Mouse (Mus musculus): ENCODE measurements at regions not wholly inside any gene's neighbourhood (a gene's known extent, or its start where the extent isn't known, plus 50 kb on each side); places are given as distances from the start of the nearest gene placed in this dataset.

DNA sequence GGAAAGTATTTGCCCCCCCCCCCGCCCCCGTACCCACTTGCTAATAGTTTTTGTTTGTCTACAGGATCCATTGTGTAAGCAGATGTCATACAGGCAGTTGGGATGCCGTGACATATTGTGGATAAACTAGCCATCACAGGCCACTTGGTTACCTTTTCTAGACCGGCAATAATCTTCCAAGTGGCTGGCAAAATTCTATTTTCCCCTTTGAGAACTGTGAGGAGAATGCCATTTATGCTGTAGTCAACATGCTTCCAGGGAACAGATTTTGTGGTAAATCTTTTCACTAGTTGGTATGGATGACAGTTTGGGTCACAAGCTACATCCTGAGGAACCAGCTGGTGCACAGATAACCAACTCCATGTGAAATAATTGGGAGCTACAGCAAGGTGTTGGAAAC is 456.5 kb upstream of the Plxna2 start:
- no peak for DNase-seq

DNA sequence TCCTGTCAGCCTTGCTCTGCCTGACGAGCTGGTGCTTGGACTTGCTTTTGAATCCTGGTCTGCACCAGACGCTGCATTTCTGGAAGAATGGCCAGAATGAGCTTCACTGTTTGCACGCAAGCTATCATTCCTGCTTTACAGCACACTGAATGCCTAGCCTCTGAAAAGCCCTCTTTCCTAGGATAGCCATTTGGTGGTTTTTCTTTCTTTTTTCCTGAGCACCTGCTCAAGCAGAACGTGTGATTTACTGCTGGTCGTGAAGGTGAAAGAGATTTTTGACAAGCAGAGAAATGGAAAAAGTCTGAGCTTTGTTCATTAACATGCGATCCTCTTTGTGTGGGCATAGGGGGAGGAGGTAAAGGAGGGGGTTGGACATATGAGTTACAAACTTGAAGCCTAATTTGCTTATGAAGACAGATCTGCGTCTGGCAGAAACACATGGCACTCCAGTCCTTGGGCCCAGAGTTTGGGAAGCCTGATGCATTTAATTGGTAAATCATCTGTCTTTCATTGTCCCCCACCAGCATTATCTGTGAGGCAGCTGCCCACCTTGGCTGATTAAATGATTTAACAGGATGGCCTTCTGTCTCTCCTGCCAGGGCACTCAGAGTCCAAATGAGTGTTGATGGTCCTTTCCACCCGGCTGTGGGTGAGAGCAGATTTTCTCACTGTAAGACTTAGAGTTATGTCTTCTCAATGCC is 457.1 kb upstream of the Plxna2 start:
- DNase-seq, result no peak

- DNase-seq, result no peak
These were observed 460.8 kb upstream of the Plxna2 start for GRCm38 (mm10) chr1:194157268-194157667.

DNA sequence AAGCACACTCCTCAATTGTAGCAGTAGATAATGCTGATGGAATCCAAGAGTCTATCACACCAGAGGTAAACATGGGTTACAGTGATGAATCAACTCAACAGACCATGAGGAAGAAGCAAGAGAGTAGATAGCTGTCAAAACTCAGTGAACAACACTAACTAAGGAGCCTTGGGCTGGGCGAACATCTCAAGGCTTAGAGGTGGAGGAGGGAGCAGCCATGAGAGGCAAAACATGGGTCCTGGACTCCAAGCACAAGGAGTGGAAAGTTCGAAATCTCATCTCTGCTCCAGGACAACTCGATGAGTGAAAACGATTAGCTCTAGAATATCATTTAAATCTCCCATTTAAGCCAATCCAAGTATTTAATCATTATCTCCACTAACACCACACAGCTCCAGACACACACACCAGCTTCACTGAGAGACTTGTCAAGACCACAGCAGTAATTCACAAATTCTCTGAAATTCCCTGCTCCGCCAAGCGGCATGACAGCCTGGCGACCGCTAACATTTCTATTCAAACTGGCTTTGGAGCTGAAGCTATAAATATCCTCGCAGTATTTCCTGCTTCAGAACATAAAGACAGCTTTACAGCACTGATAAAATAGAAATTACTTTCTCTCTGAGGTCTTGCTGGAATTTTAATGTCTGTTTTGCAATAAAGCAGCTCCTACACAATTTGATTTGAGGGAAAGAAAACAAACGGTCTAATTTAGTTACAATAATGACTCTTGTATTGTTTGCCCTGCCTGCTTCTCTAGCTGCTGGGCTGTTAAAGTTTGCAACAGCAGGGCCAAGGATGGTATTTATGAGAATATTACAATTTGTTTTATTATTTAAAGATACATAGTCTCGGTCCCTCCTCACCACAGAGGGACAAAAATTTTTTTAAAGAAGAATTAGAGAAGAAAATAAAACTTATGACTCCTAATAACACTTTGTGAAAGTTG is 469.3 kb upstream of the Plxna2 start:
- DNase-seq, result no peak

DNA sequence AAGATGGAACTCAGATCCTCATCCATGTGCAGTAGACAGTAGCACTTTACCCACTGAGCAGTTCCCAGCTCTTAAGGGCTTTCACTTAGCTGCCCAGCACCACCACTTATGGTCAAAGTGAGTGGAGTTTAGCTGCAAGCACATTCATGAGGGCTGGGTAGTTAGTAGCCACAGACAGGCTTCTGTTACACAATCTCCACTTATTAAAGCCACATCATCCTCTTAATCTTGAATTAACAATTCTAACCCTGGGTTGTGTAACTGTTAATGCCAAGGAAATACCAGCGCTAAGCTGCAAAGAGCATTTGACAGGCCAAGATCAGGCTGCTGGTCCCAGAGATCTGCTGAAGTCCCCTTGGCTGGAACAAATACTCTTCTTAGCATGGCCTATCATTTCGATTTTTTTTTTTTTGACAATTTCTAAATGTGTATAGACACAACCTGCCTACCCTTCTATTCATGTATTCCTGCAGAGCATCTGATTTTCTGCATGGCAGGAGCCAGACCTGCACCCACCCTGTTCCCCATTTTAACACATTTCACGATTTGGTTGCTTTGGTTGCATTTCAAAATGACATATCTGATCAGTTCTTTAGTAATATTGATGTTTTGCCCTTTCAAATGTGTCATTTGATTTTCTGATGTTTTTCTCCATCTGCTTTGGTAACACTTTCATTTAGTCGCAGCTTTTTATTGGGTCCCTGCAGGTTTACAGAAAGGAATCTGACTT is 500.2 kb upstream of the Plxna2 start:
- no peak for DNase-seq

DNA sequence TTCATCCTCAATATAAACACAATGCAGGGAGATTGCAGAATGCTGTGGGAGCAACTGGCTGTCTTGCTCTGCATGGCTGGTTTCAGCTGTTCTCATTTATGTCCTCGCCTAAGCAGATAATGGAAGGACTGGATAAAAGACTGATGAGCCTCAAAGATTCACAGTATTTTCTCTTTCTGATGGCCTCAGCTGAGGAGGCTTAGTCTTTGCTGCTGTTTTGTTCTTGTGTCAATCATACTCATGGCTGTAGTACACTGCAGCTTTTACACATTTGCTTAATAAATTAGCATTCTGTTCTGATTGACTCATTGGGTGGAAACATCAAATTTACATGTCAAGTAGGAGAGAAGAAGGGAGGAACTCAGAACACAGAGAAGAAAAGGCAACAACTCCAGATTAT is 503.6 kb upstream of the Plxna2 start:
- no peak for DNase-seq

GRCm38 (mm10) chr1:194111931-194112330 is 506.1 kb upstream of the Plxna2 start:
- DNase-seq, result no peak

GRCm38 (mm10) chr1:194109172-194110071 is 508.6 kb upstream of the Plxna2 start:
- DNase-seq, result no peak

GRCm38 (mm10) chr1:194108132-194108531 is 509.9 kb upstream of the Plxna2 start:
- no peak for DNase-seq

GRCm38 (mm10) chr1:194107271-194107938 is 510.6 kb upstream of the Plxna2 start:
- DNase-seq, result no peak

DNA sequence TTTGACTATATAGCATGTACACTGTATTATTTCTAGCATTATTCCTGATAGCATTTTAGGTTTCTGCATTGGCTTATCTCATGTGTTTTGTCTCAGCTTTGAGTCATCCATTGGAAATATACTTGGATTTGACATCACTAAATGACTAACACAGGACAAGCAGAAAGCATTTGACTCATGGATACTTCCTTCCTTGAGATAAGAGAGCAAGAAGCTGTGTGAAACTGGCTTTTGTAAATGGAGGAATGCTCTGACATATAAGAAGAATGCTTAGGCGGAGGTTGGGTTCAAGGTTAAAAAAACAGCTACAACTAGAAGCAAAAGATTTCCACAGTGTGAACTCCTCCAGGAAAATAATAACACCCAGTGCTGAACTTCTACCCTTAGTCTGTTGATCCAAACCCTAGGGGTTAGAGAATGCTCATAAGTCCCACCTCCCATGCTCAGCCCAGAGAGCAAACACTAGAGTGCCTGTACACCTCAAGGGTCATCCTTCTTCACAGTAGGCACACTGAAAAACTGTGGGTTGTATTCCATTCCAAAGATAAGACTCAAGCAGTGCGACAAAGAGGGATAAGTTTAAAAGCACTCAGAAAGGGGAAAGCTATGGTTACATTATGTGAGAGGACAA is 528.0 kb upstream of the Plxna2 start:
- DNase-seq, result no peak

DNA sequence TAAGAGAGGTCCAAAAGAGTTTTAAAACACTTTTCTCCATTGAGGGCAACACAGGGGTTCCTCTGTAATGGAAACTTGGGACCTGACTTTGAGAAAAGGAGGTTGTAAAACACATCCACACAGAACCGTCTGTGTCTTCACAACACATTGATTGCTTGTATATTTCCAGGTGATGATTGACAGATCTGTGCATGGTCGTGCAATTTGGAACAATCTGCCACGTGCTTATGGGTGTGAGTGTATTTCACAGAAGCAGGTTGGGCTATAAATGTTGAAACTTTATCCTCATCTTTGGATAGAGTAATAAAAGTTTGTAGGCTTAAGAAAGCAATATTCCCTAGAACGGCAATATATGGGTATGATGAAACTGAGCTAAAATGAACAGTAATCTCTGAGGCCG is 559.5 kb upstream of the Plxna2 start:
- DNase-seq, result no peak

- DNase-seq, result no peak
These were observed 561.5 kb upstream of the Plxna2 start for GRCm38 (mm10) chr1:194056544-194056943.

DNA sequence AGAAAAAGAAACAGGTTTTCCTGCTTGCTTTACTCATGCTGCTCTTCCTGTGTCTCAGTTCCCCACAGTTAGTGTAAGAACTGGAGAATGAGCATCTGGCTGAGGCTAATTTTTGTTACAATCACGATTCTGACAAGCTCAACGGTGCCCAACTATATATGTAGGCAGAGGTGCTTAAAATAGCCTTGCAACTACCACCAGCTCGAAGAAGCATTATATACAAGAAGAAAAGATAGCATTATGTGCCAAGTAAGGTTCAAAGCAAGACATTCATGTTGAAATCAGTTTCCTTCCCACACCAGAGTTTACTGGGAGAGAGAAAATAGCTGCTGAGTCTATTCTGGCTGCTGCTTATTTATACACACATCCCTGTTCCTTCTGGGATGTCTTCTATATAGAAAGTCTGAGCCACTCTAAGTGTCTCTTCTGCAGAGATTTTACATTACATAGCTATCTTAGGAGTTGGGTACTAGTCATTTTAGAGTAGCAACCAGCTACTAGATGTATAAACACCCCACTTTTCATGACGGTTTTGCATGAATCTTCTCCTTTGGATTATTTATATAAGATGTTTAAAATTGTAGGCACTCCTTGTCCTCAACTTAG is 568.2 kb upstream of the Plxna2 start:
- DNase-seq, result no peak

DNA sequence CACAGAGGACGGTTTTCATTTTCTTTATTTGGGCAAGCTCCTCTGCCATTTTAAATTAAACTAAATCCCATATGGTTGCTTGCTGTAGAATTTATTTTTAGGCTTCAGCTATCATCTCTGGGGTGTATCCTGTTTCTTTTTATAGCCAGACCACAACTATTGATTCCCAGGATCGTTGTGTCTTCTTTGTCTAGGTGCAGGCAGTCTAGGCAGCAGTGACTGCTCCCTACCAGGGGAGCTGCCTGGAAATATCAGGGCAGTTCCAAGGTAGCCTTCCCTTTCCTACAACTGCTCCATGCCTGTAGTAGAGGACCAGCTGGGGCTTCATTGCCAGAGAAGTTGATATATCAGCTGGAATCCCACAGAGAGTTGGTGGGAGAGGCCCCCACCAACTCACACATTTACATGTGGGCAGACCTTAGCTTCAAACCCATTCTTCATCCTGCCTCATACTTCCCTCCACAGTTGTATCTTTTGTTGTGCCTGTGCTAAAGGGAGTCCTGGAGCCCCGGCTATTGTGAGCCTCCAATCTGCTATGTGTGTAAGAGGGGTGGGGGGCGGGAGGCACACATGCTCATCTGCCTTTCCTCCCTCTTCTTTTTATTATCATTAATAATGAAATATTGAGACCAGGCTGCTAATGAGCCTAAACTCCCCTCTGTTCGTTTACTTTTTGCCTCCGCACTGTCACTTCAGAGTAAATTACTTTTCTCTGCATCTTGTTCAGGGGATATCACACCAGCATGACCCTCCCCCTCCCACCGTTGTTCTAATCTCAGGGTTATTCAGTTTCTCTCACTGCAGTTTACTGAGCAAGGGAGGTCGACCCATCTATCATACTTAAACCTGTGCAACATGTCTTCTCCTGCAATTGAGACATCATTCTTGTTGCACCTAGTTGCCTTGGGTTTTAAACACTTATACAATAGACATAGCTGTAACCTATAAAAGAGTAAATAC is 576.3 kb upstream of the Plxna2 start:
- DNase-seq, result no peak

- no peak for DNase-seq
These were observed 579.3 kb upstream of the Plxna2 start for GRCm38 (mm10) chr1:194038711-194039110.

DNA sequence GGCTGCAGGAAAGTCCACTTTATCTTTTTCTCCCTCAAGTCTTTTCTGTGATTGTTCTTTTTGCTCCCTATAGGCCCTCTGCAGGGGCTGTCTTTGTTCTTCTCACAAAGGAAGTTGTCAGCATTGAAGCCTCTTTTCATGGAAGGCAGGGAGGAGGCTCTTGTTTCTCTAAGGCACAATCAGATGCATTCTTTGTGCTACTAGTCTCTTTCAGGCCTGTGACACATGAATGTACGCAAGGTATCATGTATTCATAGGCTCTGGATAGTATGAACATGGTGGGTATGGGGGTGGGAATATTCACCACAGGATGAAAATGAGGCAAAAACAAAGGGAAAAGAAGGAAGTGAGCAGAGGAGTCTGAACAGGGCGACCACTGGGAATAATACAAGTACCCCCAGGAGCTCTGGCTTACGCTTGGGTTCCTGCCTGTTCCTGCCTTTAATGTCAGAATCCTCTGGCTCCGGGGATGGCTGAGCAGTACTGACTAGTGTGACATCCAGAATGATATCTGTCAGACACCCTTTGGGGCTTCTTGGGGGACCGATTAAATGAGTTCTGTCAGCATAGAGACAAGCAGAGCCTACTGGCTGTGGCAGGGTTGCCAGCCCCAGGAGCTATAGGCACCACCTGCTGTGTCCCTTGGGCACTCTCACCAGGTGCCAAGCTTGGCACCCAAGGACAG is 583.7 kb upstream of the Plxna2 start:
- no peak for DNase-seq

DNA sequence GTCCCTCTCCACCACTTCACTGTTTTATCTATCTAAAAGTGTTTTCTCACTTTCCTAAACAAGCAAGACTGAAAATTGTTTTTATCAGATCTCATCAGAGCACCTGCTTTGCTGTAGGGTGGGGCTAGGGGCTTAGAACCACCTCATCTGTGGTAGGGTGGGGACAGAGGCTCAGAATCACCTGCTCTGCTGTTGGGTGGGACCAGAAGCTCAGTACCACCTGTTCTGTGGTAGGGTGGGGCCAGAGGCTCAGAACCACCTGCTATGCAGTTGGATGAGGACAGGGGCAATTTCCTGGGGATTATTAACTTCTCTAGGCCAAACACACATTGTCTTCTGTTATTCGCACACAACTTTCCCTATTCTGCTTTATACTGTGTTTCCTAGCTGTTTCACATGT is 585.4 kb upstream of the Plxna2 start:
- no peak for DNase-seq

- no peak for DNase-seq
These were observed 587.3 kb upstream of the Plxna2 start for GRCm38 (mm10) chr1:194030651-194031228.
